Mouse (Mus musculus) midbrain, postnatal 0 days (tissue): ENCODE measurements at regions not wholly inside any gene's neighbourhood (a gene's known extent, or its start where the extent isn't known, plus 50 kb on each side); places are given as distances from the start of the nearest gene placed in this dataset.
A peak's percentile ranks its signal among the peaks of the same experiment; 100 is the strongest.

Experiments
- ATAC-seq: fragments of 200-750 bp; cut with Nextera tagmentation; 2 replicates; pipeline ENCODE4 v1.8.0; 2017; ENCODE audit warnings: moderate number of reproducible peaks, mild to moderate bottlenecking, moderate TSS enrichment, moderate library complexity; ENCODE audit not compliant: low FRiP score
- DNase-seq: peaks from one replicate; pipeline ENCODE4 v3.0.0-alpha.2; 2015; ENCODE audit warnings: low spot score
- H3K27ac ChIP-seq: fragments of 300-500 bp; sonication (generic); 2 replicates; pipeline ENCODE4 v1.5.1; 2014; ENCODE audit warnings: low read depth, mild to moderate bottlenecking, low read length, mixed read lengths
- H3K27me3 ChIP-seq: fragments of 300-500 bp; sonication (generic); 2 replicates; pipeline ENCODE4 v1.6.1; 2014; ENCODE audit warnings: low read length, control low read depth, mixed read lengths; ENCODE audit not compliant: insufficient read depth
- H3K36me3 ChIP-seq: fragments of 300-500 bp; sonication (generic); 2 replicates; pipeline ENCODE4 v1.6.1; 2014; ENCODE audit warnings: low read length, control low read depth, mixed read lengths; ENCODE audit not compliant: insufficient read depth
- H3K4me1 ChIP-seq: fragments of 300-500 bp; sonication (generic); 2 replicates; pipeline ENCODE4 v1.6.1; 2014; ENCODE audit warnings: mild to moderate bottlenecking, control low read depth, antibody characterized with exemption, low read length, mixed read lengths; ENCODE audit not compliant: insufficient read depth
- H3K4me2 ChIP-seq: fragments of 300-500 bp; sonication (generic); 2 replicates; pipeline ENCODE4 v1.6.1; 2014; ENCODE audit warnings: low read depth, mild to moderate bottlenecking, low read length, mixed read lengths; ENCODE audit not compliant: poor library complexity, severe bottlenecking
- H3K4me3 ChIP-seq: fragments of 300-500 bp; sonication (generic); 2 replicates; pipeline ENCODE4 v1.5.1; 2014; ENCODE audit warnings: low read depth, mild to moderate bottlenecking, low read length, moderate library complexity
- H3K9ac ChIP-seq: fragments of 300-500 bp; sonication (generic); replicated peaks from 2 replicates; pipeline ENCODE4 v1.6.1; 2014; ENCODE audit warnings: mild to moderate bottlenecking, low read length, moderate library complexity, mixed read lengths; ENCODE audit not compliant: poor library complexity, severe bottlenecking
- H3K9me3 ChIP-seq: fragments of 300-500 bp; sonication (generic); 2 replicates; pipeline ENCODE4 v1.6.1; 2016; ENCODE audit warnings: low read length, control low read depth
- CTCF ChIP-seq: IDR thresholded peaks from 2 replicates; pipeline ENCODE4 v1.5.1; 2016; ENCODE audit warnings: antibody characterized with exemption, mild to moderate bottlenecking
- WGBS: fragments of 180-500 bp; shearing (Covaris S2); extraction: QIAGEN DNeasy Blood & Tissue Kit; methylation state at CpG from one replicate; pipeline ENCODE4 v1.1.7; 2014; 5-methylcytosine and 5-hydroxymethylcytosine counted together

DNA sequence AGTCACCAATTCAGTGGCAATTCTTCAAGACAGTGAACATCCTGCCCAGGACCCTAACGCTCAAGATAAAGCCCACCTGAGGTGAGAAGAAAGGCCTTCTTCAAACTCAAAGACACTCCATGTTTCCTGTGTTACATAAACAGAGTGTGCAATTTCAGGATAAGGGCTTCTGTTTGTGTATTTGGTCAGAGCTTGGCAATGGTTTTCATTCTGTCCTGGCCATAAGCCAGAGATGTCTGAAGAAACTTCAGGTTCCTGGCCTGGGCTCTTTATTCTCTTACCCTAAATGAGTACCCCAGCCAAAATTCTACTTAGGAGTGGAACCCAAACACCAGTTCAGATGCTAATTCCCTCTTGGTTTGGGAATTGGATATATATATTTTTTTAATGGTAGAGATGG, 308.7 kb downstream of the Cog6 start:
- TF ChIP-seq CTCF = no peak
- no peak for DNase-seq

DNA sequence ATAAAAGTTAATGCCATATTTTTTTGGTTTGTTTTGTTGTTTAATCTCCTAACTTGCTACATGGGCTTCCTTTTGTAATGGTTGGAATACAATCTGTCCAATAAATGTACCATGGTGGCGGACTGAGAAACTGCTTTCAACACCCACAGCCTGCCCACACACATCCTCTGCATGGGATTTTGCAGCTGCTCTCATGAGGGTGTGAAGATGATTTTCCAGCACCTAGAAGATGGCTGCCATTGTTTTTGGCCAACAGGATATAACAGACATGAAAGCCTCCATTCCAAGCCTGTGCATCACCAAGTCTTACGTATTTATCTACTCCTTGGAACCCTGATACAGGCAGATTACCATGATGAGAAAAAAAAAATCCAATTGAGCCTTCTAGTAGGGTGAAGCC, 310.4 kb downstream of the Cog6 start:
- Histone ChIP-seq H3K27ac (no peak overlapping the region), H3K27me3 (0 out of 2 replicates have a peak, but pooled peaks cover 4% of the 10 kb centered on the region), H3K4me2 (no peak overlapping the region), H3K4me3 (no peak overlapping the region), H3K36me3 (no peaks in the 10 kb centered on the region), H3K4me1 (no peaks in the 10 kb centered on the region), H3K9ac (no peak overlapping the region), H3K9me3 (no peaks in the 10 kb centered on the region)
- 93% methylated on average over 2 of the region's 2 CpGs for WGBS
- DNase-seq (no peak), ATAC-seq (no peak)
- no peak for TF ChIP-seq CTCF

More for the DNA sequence above, 308.7 kb downstream of the Cog6 start:
- WGBS = 78% methylated on average over 1 of the region's 1 CpGs
- no peak overlapping the region for H3K4me3 ChIP-seq
- ATAC-seq = no peak
- no peak overlapping the region for H3K27ac ChIP-seq
- no peaks in the 10 kb centered on the region for H3K9me3 ChIP-seq
- H3K36me3 ChIP-seq = no peaks in the 10 kb centered on the region
- no peak overlapping the region for H3K4me2 ChIP-seq
- H3K4me1 ChIP-seq = no peaks in the 10 kb centered on the region
- no peak overlapping the region for H3K9ac ChIP-seq
- 0 out of 2 replicates have a peak, but pooled peaks cover 4% of the 10 kb centered on the region for H3K27me3 ChIP-seq

- H3K27ac ChIP-seq = no peak overlapping the region
- no peak overlapping the region for H3K4me2 ChIP-seq
- no peak for TF ChIP-seq CTCF
- H3K4me3 ChIP-seq = no peak overlapping the region
- 0 out of 2 replicates have a peak, but pooled peaks cover 4% of the 10 kb centered on the region for H3K27me3 ChIP-seq
- WGBS = 94% methylated on average over 6 of the region's 6 CpGs
- DNase-seq (no peak), ATAC-seq (no peak)
- no peak overlapping the region for H3K9ac ChIP-seq
- H3K4me1 ChIP-seq = no peaks in the 10 kb centered on the region
- no peaks in the 10 kb centered on the region for H3K9me3 ChIP-seq
- H3K36me3 ChIP-seq = no peaks in the 10 kb centered on the region
Observed at GRCm38 (mm10) chr3:52703751-52704150, 313.3 kb downstream of the Cog6 start.

- no peak for TF ChIP-seq CTCF
- DNase-seq (no peak), ATAC-seq (no peak)
- Histone ChIP-seq H3K9me3 (no peaks in the 10 kb centered on the region), H3K9ac (no peak overlapping the region), H3K4me1 (no peaks in the 10 kb centered on the region), H3K36me3 (no peaks in the 10 kb centered on the region), H3K4me2 (no peak overlapping the region), H3K4me3 (no peak overlapping the region), H3K27ac (no peak overlapping the region), H3K27me3 (0 out of 2 replicates have a peak, but pooled peaks cover 4% of the 10 kb centered on the region)
- WGBS = 88% methylated on average over 4 of the region's 4 CpGs
Observed at GRCm38 (mm10) chr3:52702962-52703361, 314.1 kb downstream of the Cog6 start.

DNA sequence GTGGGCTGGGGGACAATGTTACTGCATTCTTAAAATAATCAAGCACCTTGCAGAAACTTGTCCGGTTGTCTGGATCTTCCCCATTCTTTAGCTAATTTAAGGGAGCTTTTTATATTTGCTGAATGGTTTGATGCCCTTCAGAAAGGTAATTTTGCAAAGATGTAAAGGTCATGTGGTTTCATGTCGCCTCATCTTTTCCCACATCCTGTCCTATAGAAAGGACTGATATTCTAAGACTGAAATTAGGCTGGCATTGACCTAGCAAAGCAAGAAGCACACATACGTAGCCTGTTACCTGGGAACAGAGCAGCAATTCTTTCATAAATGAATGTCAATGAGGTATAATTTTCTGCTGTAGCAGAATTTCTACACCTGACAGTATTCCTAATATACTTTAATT, 315.4 kb downstream of the Cog6 start:
- no peak overlapping the region for H3K4me2 ChIP-seq
- H3K4me1 ChIP-seq = no peaks in the 10 kb centered on the region
- DNase-seq (no peak), ATAC-seq (no peak)
- 0 out of 2 replicates have a peak, but pooled peaks cover 4% of the 10 kb centered on the region for H3K27me3 ChIP-seq
- H3K9ac ChIP-seq = no peak overlapping the region
- H3K36me3 ChIP-seq = no peaks in the 10 kb centered on the region
- WGBS = 80% methylated on average over 3 of the region's 3 CpGs
- H3K27ac ChIP-seq = no peak overlapping the region
- H3K4me3 ChIP-seq = no peak overlapping the region
- H3K9me3 ChIP-seq = no peaks in the 10 kb centered on the region
- no peak for TF ChIP-seq CTCF

GRCm38 (mm10) chr3:52693813-52694212, 323.2 kb downstream of the Cog6 start:
- no peaks in the 10 kb centered on the region for H3K9me3 ChIP-seq
- 64% methylated on average over 2 of the region's 2 CpGs for WGBS
- no peak overlapping the region for H3K4me2 ChIP-seq
- peak; percentile 19 for DNase-seq
- H3K4me3 ChIP-seq = no peak overlapping the region
- no peak overlapping the region for H3K9ac ChIP-seq
- H3K27ac ChIP-seq = no peak overlapping the region
- H3K36me3 ChIP-seq = no peaks in the 10 kb centered on the region
- no peaks in the 10 kb centered on the region for H3K4me1 ChIP-seq
- H3K27me3 ChIP-seq = no peaks in the 10 kb centered on the region
- no peak for ATAC-seq
- TF ChIP-seq CTCF = no peak
